Mouse (Mus musculus): ENCODE results near the gene Akap17b. TPM values are rescaled to one million over a fixed set of nuclear protein-coding genes. Genes with fewer than 3 reads are reported as not detected.
"Not testable (repeated sequence)": the region's sequence is repeated elsewhere in the genome, so short reads cannot be mapped to it uniquely, and the experiment has no call there.

The Akap17b gene
- polyA plus RNA-seq, 1 experiment from 2014 or later, result 3.4 TPM

- Histone ChIP-seq H3K9me3 (no peaks in the 10 kb centered on the region), H3K27ac (peak overlapping the region; percentile 95), H3K36me3 (peaks cover 19% of the 10 kb centered on the region), H3K4me3 (peak overlapping the region; percentile 71), H3K4me1 (replicated peaks) (peaks cover 11% of the 10 kb centered on the region), H3K27me3 (ENCODE audit: insufficient read depth, poor library complexity, severe bottlenecking) (no peaks in the 10 kb centered on the region)
- WGBS, result 21% methylated on average over 14 of the region's 14 CpGs
- peak; percentile 22 for DNase-seq (ENCODE audit: low spot score)
These were observed 46.3 kb downstream of the Akap17b start for GRCm38 (mm10) chrX:36598861-36599344.

- 22% methylated on average over 40 of the region's 41 CpGs for WGBS
- H3K4me1 ChIP-seq (replicated peaks), result peaks cover 11% of the 10 kb centered on the region
- peak overlapping the region; percentile 71 for H3K4me3 ChIP-seq
- peak overlapping the region; percentile 95 for H3K27ac ChIP-seq
- no peaks in the 10 kb centered on the region for H3K27me3 ChIP-seq (ENCODE audit: insufficient read depth, poor library complexity, severe bottlenecking)
- peaks cover 14% of the 10 kb centered on the region for H3K36me3 ChIP-seq
- H3K9me3 ChIP-seq, result no peaks in the 10 kb centered on the region
- DNase-seq (ENCODE audit: low spot score), result no peak
These were observed 46.8 kb downstream of the Akap17b start for GRCm38 (mm10) chrX:36598390-36598810.

- 12% methylated on average over 42 of the region's 45 CpGs for WGBS
- Histone ChIP-seq H3K36me3 (peaks cover 8% of the 10 kb centered on the region; the same call in 1 of the 2 replicates), H3K4me3 (peak within 1 kb of the TSS; percentile 71), H3K27me3 (ENCODE audit: insufficient read depth, poor library complexity, severe bottlenecking) (no peaks in the 10 kb centered on the region), H3K27ac (peak within 1 kb of the TSS; percentile 95), H3K4me1 (replicated peaks) (peaks cover 11% of the 10 kb centered on the region), H3K9me3 (no peaks in the 10 kb centered on the region)
- DNase-seq (ENCODE audit: low spot score), result peak; percentile 83
These were observed 47.3 kb downstream of the Akap17b start, which contains the start of gene Pgrmc1 for GRCm38 (mm10) chrX:36597707-36598389. Gene Pgrmc1 (plus strand): TSS chrX:36598206.

- DNase-seq (ENCODE audit: low spot score); H3K27ac ChIP-seq; H3K36me3 ChIP-seq; H3K4me3 ChIP-seq; H3K27me3 ChIP-seq (ENCODE audit: insufficient read depth, poor library complexity, severe bottlenecking); H3K9me3 ChIP-seq: not testable (repeated sequence)
- 78% methylated on average over 5 of the region's 5 CpGs for WGBS
- peaks cover 11% of the 10 kb centered on the region for H3K4me1 ChIP-seq (replicated peaks)
These were observed 48.6 kb downstream of the Akap17b start for GRCm38 (mm10) chrX:36596483-36597120.

GRCm38 (mm10) chrX:36595247-36595646 is 49.9 kb downstream of the Akap17b start:
- no peak overlapping the region for H3K27ac ChIP-seq
- 82% methylated on average over 3 of the region's 3 CpGs for WGBS

GRCm38 (mm10) chrX:36591539-36591938 is 53.7 kb downstream of the Akap17b start:
- Histone ChIP-seq H3K27ac (no peak overlapping the region), H3K4me3 (no peak overlapping the region), H3K4me1 (replicated peaks) (peaks cover 7% of the 10 kb centered on the region), H3K9me3 (no peaks in the 10 kb centered on the region), H3K36me3 (no peaks in the 10 kb centered on the region), H3K27me3 (ENCODE audit: insufficient read depth, poor library complexity, severe bottlenecking) (no peaks in the 10 kb centered on the region)
- WGBS, result 84% methylated on average over 4 of the region's 4 CpGs
- DNase-seq (ENCODE audit: low spot score), result no peak

More at GRCm38 (mm10) chrX:36595247-36595646, 49.9 kb downstream of the Akap17b start:
- no peaks in the 10 kb centered on the region for H3K9me3 ChIP-seq
- no peak for DNase-seq (ENCODE audit: low spot score)
- peaks cover 10% of the 10 kb centered on the region for H3K4me1 ChIP-seq (replicated peaks)
- no peaks in the 10 kb centered on the region for H3K27me3 ChIP-seq (ENCODE audit: insufficient read depth, poor library complexity, severe bottlenecking)
- H3K36me3 ChIP-seq, result no peaks in the 10 kb centered on the region
- H3K4me3 ChIP-seq, result no peak overlapping the region

- Histone ChIP-seq H3K4me3 (no peak overlapping the region), H3K27me3 (ENCODE audit: insufficient read depth, poor library complexity, severe bottlenecking) (no peaks in the 10 kb centered on the region), H3K36me3 (no peaks in the 10 kb centered on the region), H3K4me1 (replicated peaks) (peaks cover 7% of the 10 kb centered on the region), H3K27ac (no peak overlapping the region), H3K9me3 (no peaks in the 10 kb centered on the region)
- 75% methylated on average over 1 of the region's 1 CpGs for WGBS
- DNase-seq (ENCODE audit: low spot score), result no peak
These were observed 54.1 kb downstream of the Akap17b start for GRCm38 (mm10) chrX:36591120-36591519.

- DNase-seq (ENCODE audit: low spot score), result no peak
- WGBS, result 84% methylated on average over 7 of the region's 7 CpGs
- Histone ChIP-seq H3K4me1 (replicated peaks) (peaks cover 7% of the 10 kb centered on the region), H3K4me3 (no peak overlapping the region), H3K27me3 (ENCODE audit: insufficient read depth, poor library complexity, severe bottlenecking) (no peaks in the 10 kb centered on the region), H3K36me3 (no peaks in the 10 kb centered on the region), H3K27ac (no peak overlapping the region), H3K9me3 (no peaks in the 10 kb centered on the region)
These were observed 54.9 kb downstream of the Akap17b start for GRCm38 (mm10) chrX:36590266-36590665.

GRCm38 (mm10) chrX:36587304-36588209 is 57.6 kb downstream of the Akap17b start:
- Histone ChIP-seq H3K36me3 (no peaks in the 10 kb centered on the region), H3K4me3 (no peak overlapping the region), H3K4me1 (replicated peaks) (peaks cover 7% of the 10 kb centered on the region), H3K27ac (no peak overlapping the region), H3K9me3 (no peaks in the 10 kb centered on the region), H3K27me3 (ENCODE audit: insufficient read depth, poor library complexity, severe bottlenecking) (no peaks in the 10 kb centered on the region)
- 75% methylated on average over 8 of the region's 8 CpGs for WGBS
- no peak for DNase-seq (ENCODE audit: low spot score)

- no peaks in the 10 kb centered on the region for H3K27me3 ChIP-seq (ENCODE audit: insufficient read depth, poor library complexity, severe bottlenecking)
- H3K36me3 ChIP-seq, result no peaks in the 10 kb centered on the region
- no peaks in the 10 kb centered on the region for H3K9me3 ChIP-seq
- no peak overlapping the region for H3K4me3 ChIP-seq
- peaks cover 7% of the 10 kb centered on the region for H3K4me1 ChIP-seq (replicated peaks)
- DNase-seq (ENCODE audit: low spot score), result no peak
- 90% methylated on average over 1 of the region's 1 CpGs for WGBS
- no peak overlapping the region for H3K27ac ChIP-seq
These were observed 58.4 kb downstream of the Akap17b start for GRCm38 (mm10) chrX:36586629-36587303.

GRCm38 (mm10) chrX:36562079-36562478 is 83.1 kb downstream of the Akap17b start:
- no peaks in the 10 kb centered on the region for H3K36me3 ChIP-seq
- no peak for DNase-seq (ENCODE audit: low spot score)
- H3K9me3 ChIP-seq, result no peaks in the 10 kb centered on the region
- no peak overlapping the region for H3K4me3 ChIP-seq
- H3K4me1 ChIP-seq (replicated peaks), result no peaks in the 10 kb centered on the region
- 35% methylated on average over 3 of the region's 3 CpGs for WGBS
- H3K27ac ChIP-seq, result no peak overlapping the region
- H3K27me3 ChIP-seq (ENCODE audit: insufficient read depth, poor library complexity, severe bottlenecking), result no peaks in the 10 kb centered on the region

GRCm38 (mm10) chrX:36561650-36562049 is 83.5 kb downstream of the Akap17b start:
- no peaks in the 10 kb centered on the region for H3K4me1 ChIP-seq (replicated peaks)
- no peaks in the 10 kb centered on the region for H3K27me3 ChIP-seq (ENCODE audit: insufficient read depth, poor library complexity, severe bottlenecking)
- H3K36me3 ChIP-seq, result no peaks in the 10 kb centered on the region
- H3K27ac ChIP-seq, result no peak overlapping the region
- peak; percentile 70 for DNase-seq (ENCODE audit: low spot score)
- WGBS, result 12% methylated on average over 7 of the region's 7 CpGs
- H3K4me3 ChIP-seq, result no peak overlapping the region
- no peaks in the 10 kb centered on the region for H3K9me3 ChIP-seq
